Mouse (Mus musculus) regulatory T cell (primary cell): Measurements from ENCODE around the gene Osbpl2.

Experiments used
- in situ Hi-C: fragments of 300-600 bp; cut with MboI, MseI; formaldehyde crosslinking; loops from one replicate; pipeline ENCODE4 v1.15.1; 2025; ENCODE audit warnings: high pct_unique_total_duplicates

Osbpl2 gene

DNA sequence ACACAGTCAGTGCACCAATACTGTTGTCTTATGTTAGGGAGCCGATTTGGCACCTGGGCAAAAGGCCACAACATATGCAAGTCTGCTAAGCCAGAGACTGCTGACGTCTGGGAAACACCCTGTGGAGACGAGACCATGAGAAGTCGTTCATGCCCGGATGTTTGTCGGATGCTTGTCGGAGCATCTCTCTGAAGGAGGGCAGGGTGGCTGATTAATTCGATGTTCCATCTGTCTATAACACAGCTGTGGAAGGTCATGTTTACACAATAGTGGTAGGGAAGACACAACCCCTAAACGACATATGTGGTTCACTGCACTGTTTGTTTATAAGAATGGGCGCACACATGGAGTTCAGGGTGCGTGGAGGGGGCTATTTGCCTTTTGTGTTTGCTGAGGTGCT lies 81.6 kb downstream of the Osbpl2 start:
- in situ Hi-C loops: no loop called here

GRCm38 (mm10) chr2:180201303-180201702 lies 82.2 kb downstream of the Osbpl2 start:
- in situ Hi-C loops: no loop called here

GRCm38 (mm10) chr2:180202263-180202662 lies 83.2 kb downstream of the Osbpl2 start:
- in situ Hi-C loops: no loop called here

DNA sequence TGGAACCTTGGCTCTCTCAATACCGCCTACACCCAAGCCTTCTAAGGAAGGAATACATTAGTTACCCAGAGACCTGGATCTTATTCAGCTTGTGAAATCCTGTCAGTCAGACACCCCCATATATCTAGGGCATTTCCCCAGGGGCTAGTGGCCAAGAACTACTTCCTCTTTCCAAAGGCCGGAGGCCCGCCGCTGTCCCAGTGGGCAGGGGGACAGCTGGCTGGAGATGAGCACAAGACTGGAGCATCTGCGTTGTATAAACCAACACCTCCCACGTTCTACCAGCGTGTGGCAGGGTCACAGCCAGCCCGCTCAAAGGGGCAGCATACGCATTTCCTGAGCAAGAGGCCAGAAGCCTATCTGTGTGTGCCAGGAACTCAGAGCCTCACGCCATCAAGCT lies 83.7 kb downstream of the Osbpl2 start:
- in situ Hi-C loops: no loop called here

DNA sequence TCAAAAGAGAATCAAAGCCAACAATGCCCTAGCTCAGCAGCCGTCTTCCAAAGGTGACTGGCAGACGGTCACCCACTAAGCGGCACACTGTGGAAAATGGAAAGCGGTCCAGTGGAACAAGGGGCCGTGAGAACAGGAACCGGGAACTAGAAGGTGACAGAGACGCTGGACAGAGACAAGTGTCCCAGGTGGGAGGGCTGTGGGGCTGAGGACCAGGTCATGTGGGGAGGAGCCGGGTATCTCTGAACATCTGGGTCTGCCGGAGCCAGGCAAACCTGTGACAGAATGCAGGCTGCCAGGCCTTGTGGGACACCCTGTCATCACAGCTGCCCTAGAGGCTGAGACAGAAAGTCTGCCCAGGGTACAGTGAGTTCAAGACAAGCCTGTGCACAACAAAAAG lies 85.4 kb downstream of the Osbpl2 start:
- in situ Hi-C loops: no loop called here

DNA sequence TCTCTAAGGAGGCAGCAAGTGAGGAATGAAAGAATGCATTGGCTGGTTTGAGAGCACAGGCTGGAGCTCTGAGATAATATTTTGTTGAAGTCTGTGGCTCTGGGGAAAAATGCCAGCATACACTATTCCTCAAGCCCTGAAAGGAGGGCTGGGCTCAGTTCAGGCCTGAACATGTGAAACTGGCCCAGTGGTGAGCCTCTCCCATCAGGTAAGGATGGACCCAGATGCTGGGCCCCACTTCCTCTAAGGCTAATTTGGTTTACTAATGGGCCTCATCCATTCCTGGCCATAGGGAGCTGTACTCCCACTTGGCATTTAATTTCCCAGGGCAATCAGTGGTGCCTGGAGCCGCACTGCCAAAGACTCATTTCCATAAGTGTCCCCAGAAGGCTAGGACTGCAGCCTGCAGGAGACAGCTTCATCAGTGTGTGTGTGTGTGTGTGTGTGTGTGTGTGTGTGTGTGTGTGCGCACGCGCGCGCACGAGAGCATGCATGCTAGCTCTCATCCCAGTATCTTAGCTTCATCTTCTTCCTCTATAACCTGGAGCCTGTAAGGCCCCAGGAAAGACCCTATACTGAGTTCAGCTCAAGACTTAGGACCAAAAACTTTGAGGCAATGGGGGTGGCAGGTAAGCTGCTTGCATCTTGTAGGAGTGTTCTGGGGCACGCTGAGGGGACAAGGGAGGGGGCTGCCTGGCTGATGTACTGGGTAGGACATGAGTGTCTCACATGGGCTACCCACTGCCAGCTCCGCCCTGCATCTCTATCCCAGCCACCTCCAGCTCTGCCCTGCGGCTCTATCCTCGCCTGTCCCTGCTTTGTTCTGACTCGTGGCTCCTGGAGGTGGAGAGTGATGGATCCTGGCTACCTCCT lies 86.2 kb downstream of the Osbpl2 start:
- in situ Hi-C loops: no loop called here

DNA sequence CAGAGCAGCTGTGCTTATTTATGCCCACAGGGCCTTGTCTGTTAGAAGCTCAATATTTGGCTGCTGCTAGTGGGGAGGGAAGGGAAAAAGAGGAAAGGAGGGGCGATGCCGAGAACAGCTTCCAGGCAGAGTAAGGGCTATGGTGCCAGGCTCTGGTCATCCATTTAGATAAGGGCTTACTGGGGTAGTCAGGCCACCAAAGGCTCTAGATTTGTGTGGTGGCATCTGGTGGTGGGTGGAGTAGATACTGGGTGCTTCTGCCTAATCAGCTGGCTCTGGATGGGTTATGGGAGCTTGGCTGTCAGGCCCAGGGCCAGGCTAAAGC lies 86.8 kb downstream of the Osbpl2 start:
- in situ Hi-C loops: no loop called here

DNA sequence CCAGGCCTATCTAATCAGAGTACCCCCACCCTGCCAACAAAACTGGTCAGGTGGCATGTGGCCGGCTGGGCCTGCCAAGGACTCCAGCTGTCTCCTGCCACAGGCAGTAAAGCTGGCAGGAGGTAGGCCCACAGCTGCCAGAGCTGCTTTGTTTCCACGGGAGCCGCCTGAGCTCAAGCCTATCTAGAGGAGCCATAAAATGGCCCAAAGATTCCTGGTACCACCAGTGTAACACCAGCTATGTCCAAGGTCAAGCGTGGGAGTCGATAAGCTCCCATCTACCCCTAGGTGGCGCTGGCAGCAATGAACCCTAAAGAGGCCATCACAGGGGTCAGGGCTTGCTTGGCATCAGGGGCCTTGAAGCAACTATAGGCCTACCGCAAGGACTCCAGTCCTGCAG lies 88.7 kb downstream of the Osbpl2 start:
- in situ Hi-C loops: no loop called here

DNA sequence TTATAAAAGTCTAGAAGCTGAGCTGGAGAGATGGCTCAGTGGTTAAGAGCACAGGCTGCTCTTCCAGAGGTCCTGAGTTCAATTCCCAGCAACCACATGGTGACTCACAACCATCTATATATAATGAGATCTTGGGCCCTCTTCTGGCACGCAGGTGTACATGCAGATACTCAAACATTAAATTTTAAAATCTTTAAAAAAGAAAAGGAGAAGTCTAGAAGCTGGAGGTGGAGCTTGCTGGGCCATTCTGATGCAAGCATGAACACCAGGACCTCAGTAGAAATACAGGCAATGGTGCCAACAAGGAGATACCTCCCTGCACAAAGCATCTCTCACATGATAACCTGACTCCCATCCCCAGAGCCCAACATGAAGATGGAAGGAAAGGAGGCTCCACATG lies 89.9 kb downstream of the Osbpl2 start:
- in situ Hi-C loops: no loop called here

DNA sequence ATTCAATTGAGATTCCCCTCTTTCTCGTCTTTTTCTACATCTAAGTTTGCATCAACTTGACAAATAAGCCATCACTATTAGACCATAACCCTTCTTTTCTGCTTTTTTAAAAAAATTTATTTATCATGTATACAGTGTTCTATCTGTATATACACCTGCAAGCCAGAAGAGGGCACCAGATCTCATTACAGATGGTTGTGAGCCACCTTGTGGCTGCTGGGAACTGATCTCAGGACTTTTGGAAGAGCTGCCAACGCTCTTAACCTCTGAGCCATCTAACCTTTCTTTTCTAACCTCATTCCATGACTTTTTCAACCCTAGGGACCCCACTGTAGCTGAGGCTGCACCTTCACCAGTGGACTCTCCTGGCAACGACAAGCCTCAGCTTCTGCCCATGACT lies 93.1 kb downstream of the Osbpl2 start:
- in situ Hi-C loops: loop anchor here (5.0 kb wide), 1 partner anchor 40 kb away; no protein-coding TSS in a partner anchor
